Mouse (Mus musculus) bone marrow, adult 2 months (tissue): ENCODE data around the gene C1qtnf5.

ENCODE experiments used
- CTCF ChIP-seq: fragments of 200-500 bp; IDR thresholded peaks from 2 replicates; pipeline ENCODE4 v1.5.1; 2011; ENCODE audit warnings: low read length, control low read depth; ENCODE audit not compliant: control insufficient read depth, insufficient read depth
- POLR2A ChIP-seq: fragments of 200-500 bp; IDR thresholded peaks from 2 replicates; pipeline ENCODE4 v1.6.1; 2011; ENCODE audit warnings: low read depth, mild to moderate bottlenecking, control low read depth, low read length, borderline replicate concordance; ENCODE audit not compliant: control insufficient read depth

- TF ChIP-seq POLR2A (no peak), CTCF (no peak)
Measured at GRCm38 (mm10) chr9:44088877-44089608, 18.0 kb upstream of the C1qtnf5 start.
